Mouse (Mus musculus) liver, embryonic 12.5 days (tissue): ENCODE measurements around the gene 4930505A04Rik. TPM values are rescaled to one million over a fixed set of nuclear protein-coding genes. Genes with fewer than 3 reads are reported as not detected.
"Not testable (repeated sequence)": the region's sequence is repeated elsewhere in the genome, so short reads cannot be mapped to it uniquely, and the experiment has no call there.

Experiments
- ATAC-seq: fragments of 200-750 bp; cut with Nextera tagmentation; 2 replicates; pipeline ENCODE4 v1.8.0; 2017; ENCODE audit warnings: moderate number of reproducible peaks, mild to moderate bottlenecking, moderate library complexity
- H3K27ac ChIP-seq: fragments of 300-500 bp; sonication (generic); 2 replicates; pipeline ENCODE4 v1.5.1; 2016; ENCODE audit warnings: mild to moderate bottlenecking
- H3K27me3 ChIP-seq: fragments of 300-500 bp; sonication (generic); replicated peaks from 2 replicates; pipeline ENCODE4 v1.6.1; 2016; ENCODE audit warnings: mild to moderate bottlenecking, moderate library complexity
- H3K36me3 ChIP-seq: fragments of 300-500 bp; sonication (generic); 2 replicates; pipeline ENCODE4 v1.6.1; 2016; ENCODE audit warnings: mild to moderate bottlenecking, moderate library complexity
- H3K4me1 ChIP-seq: fragments of 300-500 bp; sonication (generic); 2 replicates; pipeline ENCODE4 v1.6.1; 2016
- H3K4me2 ChIP-seq: fragments of 300-500 bp; sonication (generic); 2 replicates; pipeline ENCODE4 v1.6.1; 2016; ENCODE audit warnings: mild to moderate bottlenecking, moderate library complexity
- H3K4me3 ChIP-seq: fragments of 300-500 bp; sonication (generic); 2 replicates; pipeline ENCODE4 v1.5.1; 2016; ENCODE audit warnings: mild to moderate bottlenecking, moderate library complexity
- H3K9ac ChIP-seq: fragments of 300-500 bp; sonication (generic); 2 replicates; pipeline ENCODE4 v1.6.1; 2016; ENCODE audit warnings: mild to moderate bottlenecking, moderate library complexity
- H3K9me3 ChIP-seq: fragments of 300-500 bp; sonication (generic); replicated peaks from 2 replicates; pipeline ENCODE4 v1.6.1; 2016; ENCODE audit warnings: mild to moderate bottlenecking, moderate library complexity
- WGBS: fragments of 180-500 bp; shearing (Covaris S2); methylation state at CpG from one replicate; pipeline ENCODE4 v1.1.7; 2016; ENCODE audit not compliant: insufficient replicate concordance; 5-methylcytosine and 5-hydroxymethylcytosine counted together
- polyA plus RNA-seq: library from polyadenylated mRNA; unstranded; fragments of >200 nt; fragmentation: Nextera tagmentation; extraction: Ambion mirVana; gene quantifications from 2 replicates; pipeline ENCODE4 v1.2.1, GENCODE M21; 2016

The 4930505A04Rik gene
- polyA plus RNA-seq, 1 experiment from 2014 or later = not detected

- WGBS = 71% methylated on average over 12 of the region's 12 CpGs
- not testable (repeated sequence) for H3K4me3 ChIP-seq, H3K9ac ChIP-seq, H3K27me3 ChIP-seq, H3K4me1 ChIP-seq, H3K9me3 ChIP-seq, H3K36me3 ChIP-seq, H3K4me2 ChIP-seq, ATAC-seq, H3K27ac ChIP-seq
Observed at GRCm38 (mm10) chr11:30444192-30444905, 27.3 kb downstream of the 4930505A04Rik start.

GRCm38 (mm10) chr11:30443746-30444145 lies 27.9 kb downstream of the 4930505A04Rik start:
- H3K27ac ChIP-seq = no peak overlapping the region

DNA sequence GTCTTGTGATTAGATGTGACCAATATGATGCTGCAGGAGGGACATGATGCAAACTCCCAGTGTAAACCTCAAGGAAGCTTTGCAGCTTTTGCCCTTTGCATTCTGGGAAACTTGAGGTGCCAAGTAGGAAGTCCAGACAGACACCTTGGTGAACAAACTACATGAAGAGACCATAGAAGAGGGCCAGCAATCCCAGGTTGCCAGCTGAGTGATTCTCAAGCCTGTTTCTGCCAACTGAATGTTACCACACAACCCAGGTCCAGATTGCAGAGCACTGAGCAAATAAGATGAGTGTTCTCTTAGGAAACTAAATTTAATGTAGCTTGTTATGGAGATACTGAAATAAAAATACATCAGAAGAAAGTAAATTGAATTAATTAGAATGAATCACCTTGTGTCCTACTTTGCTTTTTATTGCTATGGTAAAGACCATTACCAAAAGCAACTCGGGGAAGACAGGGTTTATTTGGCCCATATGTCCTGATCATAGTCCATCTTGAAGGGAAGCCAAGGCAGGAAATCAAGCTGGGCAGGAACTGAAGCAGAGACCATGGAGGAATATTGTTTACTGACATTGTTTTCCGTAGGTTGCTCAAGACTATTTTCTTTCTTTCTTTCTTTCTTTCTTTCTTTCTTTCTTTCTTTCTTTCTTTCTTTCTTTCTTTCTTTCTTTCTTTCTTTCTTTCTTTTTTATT lies 38.2 kb downstream of the 4930505A04Rik start:
- WGBS = 62% methylated on average over 2 of the region's 2 CpGs
- Histone ChIP-seq H3K4me1 (no peaks in the 10 kb centered on the region), H3K9me3 (no peaks in the 10 kb centered on the region), H3K9ac (no peak overlapping the region), H3K4me2 (no peak overlapping the region), H3K4me3 (no peak overlapping the region), H3K27ac (no peak overlapping the region), H3K36me3 (no peaks in the 10 kb centered on the region), H3K27me3 (no peaks in the 10 kb centered on the region)
- no peak for ATAC-seq

More at GRCm38 (mm10) chr11:30443746-30444145, 27.9 kb downstream of the 4930505A04Rik start:
- H3K36me3 ChIP-seq = no peaks in the 10 kb centered on the region
- no peak overlapping the region for H3K4me2 ChIP-seq
- no peaks in the 10 kb centered on the region for H3K27me3 ChIP-seq
- WGBS = 76% methylated on average over 8 of the region's 8 CpGs
- H3K9ac ChIP-seq = no peak overlapping the region
- H3K9me3 ChIP-seq = no peaks in the 10 kb centered on the region
- H3K4me1 ChIP-seq = no peaks in the 10 kb centered on the region
- ATAC-seq = no peak
- H3K4me3 ChIP-seq = no peak overlapping the region

DNA sequence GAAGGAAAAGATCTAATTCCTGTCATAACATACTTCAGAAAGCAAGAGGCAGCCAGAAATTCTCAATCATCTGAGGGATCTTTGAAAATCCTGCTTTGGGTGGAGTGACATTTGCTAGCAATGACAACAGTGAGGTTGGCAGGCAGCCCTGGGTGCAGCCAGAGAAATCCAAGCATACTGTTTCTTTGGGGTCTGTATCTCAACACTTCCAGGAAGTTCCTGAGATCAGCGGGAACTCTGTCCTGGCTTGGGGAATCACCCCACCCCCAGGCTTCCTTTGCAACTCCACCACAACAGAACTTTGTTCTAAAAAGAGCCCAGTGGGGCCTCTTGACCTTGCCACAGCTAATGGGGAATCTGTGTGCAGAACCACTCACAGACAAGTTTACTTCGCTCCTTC lies 66.0 kb downstream of the 4930505A04Rik start:
- no peak overlapping the region for H3K4me3 ChIP-seq
- H3K27ac ChIP-seq = no peak overlapping the region
- H3K4me2 ChIP-seq = no peak overlapping the region
- 26% methylated on average over 2 of the region's 2 CpGs for WGBS
- H3K27me3 ChIP-seq = no peaks in the 10 kb centered on the region
- ATAC-seq = no peak
- H3K9ac ChIP-seq = no peak overlapping the region
- no peaks in the 10 kb centered on the region for H3K36me3 ChIP-seq
- H3K4me1 ChIP-seq = no peaks in the 10 kb centered on the region
- H3K9me3 ChIP-seq = no peaks in the 10 kb centered on the region

DNA sequence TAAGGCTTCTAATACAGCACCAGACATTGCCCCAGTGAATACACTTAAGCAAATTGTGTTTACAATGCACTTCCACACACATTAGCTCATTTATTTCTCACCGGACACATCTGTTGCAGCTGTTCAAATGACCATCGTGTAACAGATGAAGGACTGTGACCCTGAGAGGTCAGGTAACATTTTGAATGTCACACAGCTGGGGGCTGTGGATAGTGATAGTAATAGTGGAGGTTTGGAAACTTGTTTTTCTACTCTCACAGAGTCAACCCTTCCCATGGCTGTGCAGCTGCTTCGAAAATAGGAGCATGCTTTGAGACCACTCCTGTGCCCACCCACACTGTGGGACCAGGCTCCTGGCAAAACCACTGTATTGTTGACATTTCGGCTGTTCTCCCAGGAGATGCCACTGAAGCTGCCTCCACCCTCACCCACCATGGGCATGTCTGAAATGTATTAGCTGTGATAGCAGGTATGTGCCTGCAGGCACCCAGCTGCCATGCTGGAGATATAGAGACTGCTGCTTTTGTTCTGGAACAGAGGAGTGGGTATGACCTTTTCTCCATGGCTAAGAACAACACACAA lies 66.9 kb downstream of the 4930505A04Rik start:
- WGBS = 56% methylated on average over 4 of the region's 4 CpGs
- no peaks in the 10 kb centered on the region for H3K36me3 ChIP-seq
- H3K27me3 ChIP-seq = no peaks in the 10 kb centered on the region
- no peak overlapping the region for H3K9ac ChIP-seq
- no peak overlapping the region for H3K27ac ChIP-seq
- H3K4me3 ChIP-seq = no peak overlapping the region
- no peaks in the 10 kb centered on the region for H3K9me3 ChIP-seq
- ATAC-seq = no peak
- H3K4me2 ChIP-seq = no peak overlapping the region
- H3K4me1 ChIP-seq = no peaks in the 10 kb centered on the region

- Histone ChIP-seq H3K4me1 (no peaks in the 10 kb centered on the region), H3K4me2 (no peak overlapping the region), H3K27me3 (no peaks in the 10 kb centered on the region), H3K27ac (no peak overlapping the region), H3K9ac (no peak overlapping the region), H3K36me3 (no peaks in the 10 kb centered on the region), H3K4me3 (no peak overlapping the region), H3K9me3 (no peaks in the 10 kb centered on the region)
- no peak for ATAC-seq
Observed at GRCm38 (mm10) chr11:30394351-30394750, 77.3 kb downstream of the 4930505A04Rik start.

DNA sequence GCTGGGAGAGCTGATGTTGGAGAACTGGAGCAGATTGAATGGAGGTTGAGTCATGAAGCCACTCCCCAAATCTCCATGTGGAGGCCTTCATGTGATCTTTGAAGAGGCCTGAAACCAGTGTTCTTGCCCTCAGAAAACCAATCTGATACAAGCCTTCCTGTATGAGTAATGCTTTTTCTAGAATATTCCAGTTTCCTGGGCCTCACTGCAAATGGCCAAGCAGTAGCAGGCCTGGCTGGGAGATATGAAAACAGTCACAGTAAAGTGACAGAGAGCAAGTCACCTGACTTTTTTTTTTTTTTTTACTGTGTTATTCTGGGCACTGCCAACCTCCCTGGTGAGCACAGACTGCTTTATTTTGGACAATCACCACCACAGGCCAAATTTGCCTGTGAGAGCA lies 88.6 kb downstream of the 4930505A04Rik start:
- H3K4me3 ChIP-seq = no peak overlapping the region
- H3K4me2 ChIP-seq = no peak overlapping the region
- H3K9me3 ChIP-seq = no peaks in the 10 kb centered on the region
- no peak for ATAC-seq
- no peaks in the 10 kb centered on the region for H3K27me3 ChIP-seq
- no peaks in the 10 kb centered on the region for H3K4me1 ChIP-seq
- no peaks in the 10 kb centered on the region for H3K36me3 ChIP-seq
- no peak overlapping the region for H3K9ac ChIP-seq
- no peak overlapping the region for H3K27ac ChIP-seq

Other genes with a start within 250 kb of the 4930505A04Rik start
- gene Sptbn1, start 203.7 kb downstream of the 4930505A04Rik start, polyA plus RNA-seq = 24.2 and 24.4 TPM in 2 replicates
- 5.5 TPM in 2 replicates for gene Acyp2, start 177.8 kb upstream of the 4930505A04Rik start, polyA plus RNA-seq